Mouse (Mus musculus) embryonic fibroblast, embryonic 13.5 days (primary cell): ENCODE results near the gene Prdm8. TPM values are rescaled to one million over a fixed set of nuclear protein-coding genes. Genes with fewer than 3 reads are reported as not detected.

Experiments used
- H3K27ac ChIP-seq: 2 replicates; pipeline ENCODE4 v1.5.1; 2012; ENCODE audit warnings: low read length, control low read depth, inconsistent platforms; ENCODE audit not compliant: insufficient read depth
- H3K4me1 ChIP-seq: 2 replicates; pipeline ENCODE4 v1.6.1; 2011; ENCODE audit warnings: low read length; ENCODE audit not compliant: control insufficient read depth, insufficient read depth
- H3K4me3 ChIP-seq: 2 replicates; pipeline ENCODE4 v1.5.1; 2011; ENCODE audit warnings: mild to moderate bottlenecking, control low read depth, low read length; ENCODE audit not compliant: insufficient read depth
- CTCF ChIP-seq: IDR thresholded peaks from 2 replicates; pipeline ENCODE4 v1.5.1; 2011; ENCODE audit warnings: mild to moderate bottlenecking, control low read depth, low read length, moderate library complexity, borderline replicate concordance; ENCODE audit not compliant: insufficient read depth
- POLR2A ChIP-seq: IDR thresholded peaks from 2 replicates; pipeline ENCODE4 v1.6.1; 2011; ENCODE audit warnings: low read depth, mild to moderate bottlenecking, control low read depth, low read length, moderate library complexity
- polyA plus RNA-seq: library from polyadenylated mRNA; stranded (reverse); fragments of >200 nt; gene quantifications from 2 replicates; pipeline ENCODE4 v1.2.4, GENCODE M21; 2011; ENCODE audit warnings: low read depth; ENCODE audit not compliant: missing spikeins, insufficient read length

The Prdm8 gene
- polyA plus RNA-seq, 1 experiment = not detected

DNA sequence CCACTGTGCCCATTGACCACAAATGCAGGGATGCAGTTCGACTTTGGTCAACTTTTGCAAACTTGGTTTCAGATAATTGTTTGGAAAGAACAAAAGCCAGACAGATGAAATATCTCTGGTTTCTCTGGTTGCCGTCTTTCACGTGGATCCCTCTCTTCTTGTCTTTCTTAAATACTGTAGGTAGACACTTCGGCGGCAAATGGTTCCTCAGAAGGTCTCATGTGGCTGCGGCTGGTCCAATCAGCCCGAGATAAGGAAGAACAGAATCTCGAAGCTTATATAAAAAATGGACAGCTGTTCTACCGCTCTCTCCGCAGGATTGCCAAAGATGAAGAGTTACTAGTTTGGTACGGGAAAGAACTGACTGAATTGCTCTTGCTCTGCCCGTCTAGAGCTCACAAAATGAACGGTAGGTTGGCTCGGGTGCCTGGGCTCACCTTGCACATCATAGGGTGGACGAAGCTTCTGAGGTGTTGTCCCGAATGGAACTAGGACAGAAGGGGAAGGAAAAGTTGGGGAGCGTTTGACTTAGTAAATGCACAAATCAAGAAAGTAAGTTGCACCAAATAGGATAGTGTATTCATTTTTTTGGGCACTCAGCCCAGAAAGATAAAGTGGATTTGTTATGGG is 17.4 kb downstream of the Prdm8 start:
- TF ChIP-seq POLR2A (no peak), CTCF (no peak)
- Histone ChIP-seq H3K4me1 (peaks cover 5% of the 10 kb centered on the region; the same call in 1 of the 2 replicates), H3K27ac (no peak overlapping the region), H3K4me3 (no peak overlapping the region)

DNA sequence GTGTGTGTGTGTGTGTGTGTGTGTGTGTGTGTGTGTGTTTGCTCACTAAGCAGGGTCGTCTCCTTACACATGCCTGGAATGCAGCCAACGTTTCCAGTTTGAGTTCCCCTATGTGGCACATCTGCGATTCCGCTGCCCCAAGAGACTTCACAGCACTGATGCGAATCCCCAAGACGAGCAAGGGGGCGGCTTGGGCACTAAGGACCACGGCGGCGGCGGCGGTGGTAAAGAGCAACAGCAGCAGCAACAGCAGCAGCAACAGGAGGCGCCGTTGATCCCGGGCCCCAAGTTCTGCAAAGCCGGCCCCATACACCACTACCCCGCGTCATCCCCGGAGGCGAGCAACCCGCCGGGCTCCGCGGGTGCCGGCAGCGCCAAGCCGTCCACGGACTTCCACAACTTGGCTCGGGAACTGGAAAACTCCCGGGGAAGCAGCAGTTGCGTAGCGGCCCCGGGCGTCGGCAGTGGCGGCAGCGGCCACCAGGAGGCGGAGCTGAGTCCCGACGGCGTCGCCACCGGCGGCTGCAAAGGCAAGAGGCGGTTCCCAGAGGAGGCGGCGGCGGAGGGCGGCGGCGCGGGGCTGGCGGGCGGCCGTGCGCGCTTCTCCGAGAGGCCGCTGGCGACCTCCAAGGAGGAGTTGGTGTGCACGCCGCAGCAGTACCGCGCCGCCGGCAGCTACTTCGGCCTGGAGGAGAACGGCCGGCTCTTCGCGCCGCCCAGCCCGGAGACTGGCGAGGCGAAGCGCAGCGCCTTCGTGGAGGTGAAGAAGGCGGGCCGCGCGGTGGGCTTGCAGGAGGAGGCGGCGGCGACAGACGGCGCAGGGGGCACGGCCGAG is 18.2 kb downstream of the Prdm8 start:
- Histone ChIP-seq H3K4me3 (peak overlapping the region; percentile 36), H3K27ac (no peak overlapping the region), H3K4me1 (peaks cover 5% of the 10 kb centered on the region; the same call in 1 of the 2 replicates)
- peak; percentile 57 for TF ChIP-seq CTCF
- no peak for TF ChIP-seq POLR2A

DNA sequence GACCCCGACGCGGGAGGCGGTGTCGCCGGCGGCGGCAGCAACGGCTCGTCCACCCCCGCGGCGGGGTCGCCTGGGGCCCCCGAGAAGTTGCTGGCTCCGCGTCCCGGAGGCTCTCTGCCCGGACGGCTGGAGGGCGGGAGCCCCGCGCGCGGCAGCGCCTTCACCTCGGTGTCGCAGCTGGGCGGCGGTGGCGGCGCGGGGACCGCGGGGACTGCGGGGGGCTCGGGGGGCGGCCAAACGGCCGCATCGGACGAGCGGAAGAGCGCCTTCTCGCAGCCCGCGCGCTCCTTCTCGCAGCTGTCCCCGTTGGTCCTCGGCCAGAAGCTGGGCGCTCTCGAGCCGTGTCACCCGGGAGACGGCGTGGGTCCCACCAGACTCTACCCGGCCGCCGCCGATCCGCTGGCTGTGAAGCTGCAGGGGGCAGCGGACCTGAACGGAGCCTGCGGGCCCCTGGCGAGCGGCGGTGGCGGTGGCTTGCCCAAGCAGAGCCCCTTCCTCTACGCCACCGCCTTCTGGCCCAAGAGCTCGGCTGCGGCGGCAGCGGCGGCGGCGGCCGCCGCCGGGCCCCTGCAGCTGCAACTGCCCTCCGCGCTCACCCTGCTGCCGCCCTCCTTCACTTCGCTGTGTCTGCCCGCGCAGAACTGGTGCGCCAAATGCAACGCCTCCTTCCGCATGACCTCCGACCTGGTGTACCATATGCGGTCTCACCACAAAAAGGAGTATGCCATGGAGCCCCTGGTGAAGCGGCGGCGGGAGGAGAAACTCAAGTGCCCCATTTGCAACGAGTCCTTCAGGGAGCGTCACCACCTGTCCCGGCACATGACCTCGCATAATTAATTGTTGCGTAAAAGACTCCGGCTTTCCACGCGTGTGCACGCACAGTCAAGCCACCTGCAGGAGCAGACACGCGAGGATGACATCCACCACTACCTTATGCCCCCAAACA is 19.1 kb downstream of the Prdm8 start:
- Histone ChIP-seq H3K4me3 (peak overlapping the region; percentile 28), H3K27ac (no peak overlapping the region), H3K4me1 (peaks cover 5% of the 10 kb centered on the region; the same call in 1 of the 2 replicates)
- TF ChIP-seq POLR2A (no peak), CTCF (no peak)

DNA sequence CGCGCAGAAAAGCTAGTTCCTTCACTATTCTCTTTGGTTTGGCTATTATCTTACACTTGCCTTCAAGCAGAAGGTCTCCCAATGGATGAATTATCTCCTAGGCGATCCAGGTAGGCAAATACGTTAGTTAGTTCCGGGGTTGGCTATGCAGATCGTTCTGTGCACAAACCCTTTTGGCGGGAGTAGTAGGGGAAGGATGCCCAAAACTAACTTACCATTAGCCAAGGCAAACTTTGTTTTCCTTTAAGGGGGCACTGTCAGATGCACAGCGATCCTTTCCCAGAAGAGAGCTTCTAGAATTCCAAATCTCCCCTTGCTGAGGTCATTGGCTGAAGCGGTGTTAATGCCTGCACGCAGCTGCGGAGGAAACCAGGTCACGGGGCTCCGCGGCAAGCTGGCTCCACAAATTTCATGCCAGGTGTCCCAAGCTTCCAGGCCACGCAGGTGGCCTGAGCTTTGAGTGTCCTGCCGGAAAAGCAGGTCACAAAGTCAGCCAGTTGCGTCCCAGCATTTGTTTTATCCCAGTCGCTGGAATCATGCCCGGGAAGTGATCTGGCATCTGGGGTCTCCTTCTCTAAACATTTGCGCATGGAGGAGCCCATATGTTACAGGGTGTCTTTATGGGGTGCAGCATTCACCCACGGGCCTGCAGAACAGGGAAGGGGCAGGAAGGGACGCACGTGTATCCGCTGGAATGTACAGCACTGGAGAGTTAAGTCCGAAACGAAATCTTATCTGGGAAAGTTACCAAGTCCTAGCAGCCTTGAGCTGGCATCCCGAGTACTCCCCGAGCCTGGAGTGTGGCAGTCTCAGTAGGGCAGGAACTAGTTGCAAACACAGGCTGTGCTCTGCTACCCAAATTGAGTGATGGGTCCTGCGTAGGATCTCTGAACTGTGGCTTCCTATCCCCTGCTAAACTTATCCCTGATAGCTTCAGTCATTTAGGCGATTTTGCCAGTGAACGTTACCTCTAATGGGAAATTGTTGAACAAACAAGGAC is 22.5 kb downstream of the Prdm8 start:
- Histone ChIP-seq H3K4me3 (no peak overlapping the region), H3K27ac (no peak overlapping the region), H3K4me1 (peaks cover 2% of the 10 kb centered on the region; the same call in 1 of the 2 replicates)
- TF ChIP-seq POLR2A (no peak), CTCF (no peak)

DNA sequence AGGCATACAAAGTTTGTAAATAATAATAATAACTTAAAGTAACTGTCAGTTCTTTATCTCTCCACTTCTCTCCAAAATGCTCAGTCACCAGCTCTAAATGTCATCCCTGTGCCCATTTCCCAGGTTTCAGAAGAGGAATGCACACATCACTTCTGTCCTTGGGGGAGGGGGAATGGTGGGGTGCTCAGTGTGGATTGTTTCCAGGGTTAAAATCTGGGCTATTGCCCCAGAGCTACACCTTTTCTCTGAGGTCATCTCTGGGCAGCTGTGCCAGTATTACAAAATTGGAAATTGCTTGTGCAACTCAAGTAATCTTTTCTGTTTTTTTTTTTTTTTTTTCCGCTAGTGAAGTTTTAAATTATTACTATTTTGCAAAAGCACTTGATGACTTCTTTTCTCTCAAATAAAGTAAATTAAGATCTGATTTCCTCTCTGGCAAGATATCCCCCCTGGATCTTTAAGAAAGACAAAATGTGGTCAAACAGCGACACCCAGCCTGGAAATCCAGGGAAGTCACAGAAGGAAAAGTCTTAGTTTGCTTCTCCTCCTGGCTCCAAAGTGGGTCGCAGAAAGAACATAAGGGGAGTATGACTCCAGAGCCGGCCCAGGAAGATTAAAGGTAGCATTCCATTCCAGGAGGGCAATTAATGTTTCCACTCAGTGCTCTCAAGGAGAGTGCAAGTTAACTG is 25.4 kb downstream of the Prdm8 start:
- Histone ChIP-seq H3K4me1 (peaks cover 2% of the 10 kb centered on the region; the same call in 1 of the 2 replicates), H3K4me3 (no peak overlapping the region)
- no peak for TF ChIP-seq POLR2A
- no peak for TF ChIP-seq CTCF

DNA sequence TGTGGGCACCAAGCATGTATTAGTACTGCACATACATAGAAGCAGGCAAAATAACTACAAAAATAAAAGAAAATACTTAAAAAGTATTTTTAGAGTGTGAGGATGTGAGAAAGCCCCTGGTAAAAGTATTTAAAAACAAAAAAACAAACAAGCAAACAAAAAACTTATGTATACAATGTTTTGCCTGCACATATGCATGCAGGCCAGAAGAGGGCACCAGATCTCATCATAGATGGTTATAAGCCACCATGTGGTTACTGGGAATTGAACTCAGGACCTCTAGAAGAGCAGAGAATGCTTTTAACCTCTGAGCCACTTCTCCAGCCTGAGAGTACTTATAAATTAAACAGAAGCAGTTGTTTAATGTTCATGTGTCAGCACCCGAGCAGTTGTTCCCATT is 28.0 kb downstream of the Prdm8 start:
- Histone ChIP-seq H3K27ac (no peak overlapping the region), H3K4me1 (no peaks in the 10 kb centered on the region), H3K4me3 (no peak overlapping the region)
- TF ChIP-seq CTCF (no peak), POLR2A (no peak)

More for the DNA sequence above, 25.4 kb downstream of the Prdm8 start:
- no peak overlapping the region for H3K27ac ChIP-seq

DNA sequence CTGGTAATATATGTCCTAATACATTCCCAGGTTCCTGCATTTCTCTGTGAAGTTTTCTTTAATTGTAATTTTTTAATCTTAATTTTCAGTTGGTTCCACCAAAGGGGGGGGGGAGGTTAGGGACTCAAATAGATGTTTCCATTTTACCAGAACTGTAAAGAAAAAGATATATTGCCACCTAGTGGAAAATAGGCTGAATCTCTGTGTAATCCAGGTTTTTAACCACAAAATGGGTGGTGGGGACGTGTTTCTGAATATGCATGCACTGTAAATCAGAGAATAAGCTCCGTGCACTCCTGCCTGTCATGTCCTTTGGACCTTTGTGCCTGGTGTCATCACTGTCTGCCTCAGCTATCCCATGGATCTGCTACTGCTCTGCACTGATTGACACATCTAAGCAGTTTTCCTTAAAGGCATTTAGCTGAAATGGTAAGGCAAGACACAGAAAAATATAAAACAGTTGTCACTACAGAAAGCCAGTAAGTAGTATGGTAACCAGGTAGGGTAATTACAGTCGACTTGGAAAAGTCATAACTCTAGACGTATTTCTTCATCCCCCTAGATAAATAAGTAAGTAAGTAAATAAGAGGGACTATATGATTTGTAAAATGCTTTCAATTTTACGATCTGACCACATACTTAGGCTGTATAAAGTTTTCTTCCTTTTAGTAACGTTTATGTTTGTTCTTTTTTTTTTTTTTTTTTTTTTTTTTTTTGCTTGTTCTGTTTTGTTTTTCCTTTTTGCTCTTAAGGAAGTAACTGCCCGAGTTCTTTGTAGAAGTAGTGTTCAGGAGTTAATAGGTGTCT is 31.6 kb downstream of the Prdm8 start:
- H3K27ac ChIP-seq = no peak overlapping the region
- H3K4me1 ChIP-seq = no peaks in the 10 kb centered on the region
- no peak overlapping the region for H3K4me3 ChIP-seq
- TF ChIP-seq POLR2A (no peak), CTCF (no peak)
